Mouse (Mus musculus) thymus, postnatal 14 days (tissue): Measurements from ENCODE around the gene Aff3.

ENCODE experiments used
- DNase-seq: peaks from one replicate; pipeline ENCODE4 v3.0.0; 2021

Gene Aff3

DNA sequence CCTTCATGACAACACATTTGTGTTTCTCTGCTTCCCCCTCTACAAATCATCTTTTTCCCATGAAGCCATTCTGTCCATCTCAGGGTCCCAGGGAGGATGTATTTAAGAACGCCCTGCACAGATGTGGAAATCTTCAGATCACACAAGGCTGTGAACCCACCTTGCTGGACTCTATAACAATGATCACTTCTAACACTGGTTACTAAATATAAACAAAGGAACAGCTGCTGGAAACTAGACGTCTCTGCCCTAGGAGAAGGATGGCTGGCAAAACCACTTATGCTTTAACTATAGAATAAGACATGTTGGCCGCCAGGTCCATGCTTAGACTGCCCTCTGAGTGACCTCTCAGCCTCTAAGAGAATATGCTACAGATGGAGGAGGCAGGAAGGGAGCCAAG lies 69.4 kb downstream of the Aff3 start:
- no peak for DNase-seq

GRCm38 (mm10) chr1:38594766-38595165 lies 70.0 kb downstream of the Aff3 start:
- DNase-seq = no peak

GRCm38 (mm10) chr1:38591194-38591593 lies 73.6 kb downstream of the Aff3 start:
- no peak for DNase-seq

DNA sequence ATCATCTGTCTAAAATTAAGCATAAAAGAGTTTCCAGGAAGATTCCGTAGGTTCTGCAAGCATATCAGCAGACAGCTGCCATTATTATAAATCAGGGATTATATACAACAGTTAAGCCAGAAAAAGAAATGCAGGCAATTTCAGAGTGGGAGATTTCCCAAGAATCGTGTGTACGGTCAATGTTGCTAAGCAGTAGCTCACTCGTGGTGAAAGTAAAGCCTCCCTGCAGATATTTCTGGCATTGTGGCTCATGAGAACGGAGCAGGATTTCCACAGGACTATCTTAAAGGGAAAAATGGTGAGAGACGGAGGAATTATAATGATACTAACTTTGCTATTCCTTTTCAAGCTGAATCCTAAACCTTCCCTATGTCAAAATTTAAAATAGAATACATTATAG lies 76.0 kb downstream of the Aff3 start:
- DNase-seq = no peak

DNA sequence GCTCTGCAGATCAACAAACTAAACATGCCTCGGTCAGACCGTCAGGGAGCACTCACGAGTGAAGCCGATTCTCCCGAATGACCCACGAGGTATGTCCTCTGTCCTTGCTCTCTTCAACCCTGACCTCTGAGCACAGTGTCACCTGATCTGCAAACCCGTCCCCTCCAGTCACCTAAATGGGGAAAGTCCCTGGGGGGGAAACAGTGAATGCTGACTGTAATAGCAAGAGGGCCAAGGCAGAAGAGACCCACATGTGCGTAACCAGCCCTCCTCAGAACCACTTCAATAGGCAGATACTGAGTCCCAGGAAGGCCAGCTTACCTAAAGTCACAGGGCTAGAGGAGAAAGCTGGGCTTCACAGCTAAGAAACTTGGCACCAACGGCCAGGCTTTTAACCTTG lies 82.4 kb downstream of the Aff3 start:
- DNase-seq = no peak

DNA sequence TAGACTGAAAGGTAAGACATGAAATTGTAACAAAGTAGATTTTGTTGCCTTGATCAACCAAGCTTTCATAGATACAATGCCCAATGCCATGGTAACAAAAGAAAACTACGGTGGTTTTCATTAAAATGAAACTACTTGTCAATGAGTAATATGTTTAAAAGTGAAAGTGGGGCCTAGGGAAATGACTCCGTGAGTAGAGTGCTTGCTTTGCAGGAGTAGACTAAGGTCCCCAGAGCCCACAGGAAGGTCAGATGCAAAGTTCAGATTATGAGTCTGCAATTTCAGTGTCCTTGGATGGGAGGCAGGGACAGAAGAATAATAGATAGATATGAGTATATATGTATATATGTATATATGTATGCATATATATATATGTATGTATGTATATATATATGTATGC lies 84.2 kb downstream of the Aff3 start:
- DNase-seq = no peak

DNA sequence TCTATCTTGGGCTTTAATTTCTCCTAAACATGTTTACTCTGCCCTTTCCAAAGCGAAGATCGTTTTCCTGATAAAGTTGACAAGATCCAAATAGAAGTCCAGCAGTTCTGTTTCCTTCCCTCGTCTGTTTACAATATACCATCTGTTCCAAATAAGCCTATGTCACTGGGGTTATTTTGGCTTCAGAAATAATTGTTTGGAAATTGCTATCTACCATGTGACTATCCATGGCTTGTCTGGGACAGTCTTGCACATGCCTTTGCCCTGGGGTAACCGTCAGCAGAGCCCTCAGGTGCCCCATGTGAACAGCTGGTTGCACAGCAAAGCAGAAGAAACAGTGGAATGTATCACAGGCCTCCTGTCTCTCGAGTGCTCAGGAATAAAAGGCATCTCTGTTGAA lies 86.4 kb downstream of the Aff3 start:
- DNase-seq = no peak

GRCm38 (mm10) chr1:38567791-38568190 lies 97.0 kb downstream of the Aff3 start:
- DNase-seq = no peak

DNA sequence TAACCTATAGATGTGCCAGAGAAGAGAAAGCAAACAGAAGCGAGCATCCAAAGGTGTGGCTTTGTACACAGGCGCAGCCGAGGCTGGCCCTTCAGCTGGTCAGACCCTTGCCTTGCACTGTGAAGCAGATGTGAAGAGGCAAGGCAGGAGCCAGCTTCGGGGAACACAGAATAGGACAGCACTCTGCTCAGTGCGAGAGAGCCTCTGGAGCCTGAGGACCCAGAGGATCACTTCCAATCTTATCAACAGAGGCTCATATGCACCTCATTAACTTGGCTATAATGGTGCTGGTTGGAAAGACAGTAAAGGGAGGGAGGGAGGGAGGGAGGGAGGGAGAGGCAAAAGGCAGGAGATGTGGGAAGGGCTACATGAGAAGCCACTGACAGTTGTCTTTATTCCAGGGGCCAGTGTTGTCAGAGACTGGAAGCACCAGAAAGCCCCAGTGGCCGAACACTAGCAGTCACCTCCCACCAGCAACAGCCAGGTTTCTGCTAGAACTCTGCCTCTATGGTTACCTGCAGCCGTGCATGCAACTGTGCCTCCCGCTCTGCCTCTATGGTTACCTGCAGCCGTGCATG lies 98.6 kb downstream of the Aff3 start:
- DNase-seq = no peak

DNA sequence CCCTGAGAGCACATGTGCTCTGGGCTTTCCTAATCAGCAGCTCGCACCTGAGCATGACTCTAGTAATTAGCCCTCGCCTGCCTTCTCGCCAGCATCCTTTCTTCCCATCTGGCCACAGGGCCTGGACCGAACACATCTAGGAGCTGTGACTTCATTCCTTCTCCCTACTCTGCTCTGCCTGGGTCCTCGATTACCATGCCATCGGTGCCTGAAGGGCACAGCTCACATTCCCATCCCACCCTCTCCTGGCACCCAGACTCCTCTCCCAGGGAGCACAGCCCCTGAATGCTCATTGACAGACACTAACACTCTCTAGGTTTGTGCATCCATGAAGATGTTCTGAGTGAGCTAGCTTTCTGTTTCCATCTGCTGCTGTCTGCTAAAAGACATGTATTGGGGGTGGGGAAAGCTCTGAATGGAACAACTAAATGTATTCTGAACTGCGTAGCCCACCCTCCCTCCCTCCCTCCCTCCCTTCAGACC lies 99.4 kb downstream of the Aff3 start:
- no peak for DNase-seq

GRCm38 (mm10) chr1:38562397-38563199 lies 102.2 kb downstream of the Aff3 start:
- DNase-seq = no peak

DNA sequence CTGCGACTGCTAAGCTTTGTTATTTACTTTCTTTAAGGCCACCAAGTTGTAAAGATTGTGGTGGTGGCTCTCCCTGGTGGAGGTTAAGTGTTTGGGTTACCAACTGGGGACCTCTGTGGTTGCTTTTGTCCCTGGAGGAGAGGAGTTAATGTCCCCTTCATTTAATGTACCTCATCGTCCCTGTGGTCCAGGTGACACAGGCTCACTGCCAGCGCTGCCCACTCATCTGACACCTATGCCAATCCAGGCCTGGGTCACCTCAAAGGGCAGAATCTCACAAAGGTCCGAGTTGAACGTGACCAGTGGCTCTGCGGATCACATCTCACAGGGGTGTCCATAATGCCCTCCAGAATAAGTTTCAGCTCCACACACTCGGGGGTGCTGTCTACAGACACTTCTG lies 103.4 kb downstream of the Aff3 start:
- DNase-seq = no peak

DNA sequence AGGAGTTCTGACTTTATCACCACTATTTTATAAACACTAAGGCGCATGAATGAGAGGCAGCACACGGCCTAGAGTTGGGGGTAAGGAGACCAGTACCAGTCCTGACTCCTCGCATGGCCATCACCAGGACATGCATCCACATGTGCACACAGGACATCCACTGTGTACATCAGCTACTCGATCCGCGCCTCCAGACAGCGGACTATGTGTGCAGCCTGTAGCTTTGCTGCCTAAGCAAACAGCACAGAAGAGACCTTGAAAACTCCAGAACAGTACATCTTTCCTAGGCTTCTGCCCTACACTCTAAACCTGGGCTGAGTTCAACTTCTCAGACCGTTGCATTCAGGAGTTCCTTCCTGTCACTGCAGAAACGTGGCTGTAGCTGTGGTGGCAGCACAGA lies 104.1 kb downstream of the Aff3 start:
- DNase-seq = no peak

GRCm38 (mm10) chr1:38557615-38558014 lies 107.1 kb downstream of the Aff3 start:
- DNase-seq = no peak

DNA sequence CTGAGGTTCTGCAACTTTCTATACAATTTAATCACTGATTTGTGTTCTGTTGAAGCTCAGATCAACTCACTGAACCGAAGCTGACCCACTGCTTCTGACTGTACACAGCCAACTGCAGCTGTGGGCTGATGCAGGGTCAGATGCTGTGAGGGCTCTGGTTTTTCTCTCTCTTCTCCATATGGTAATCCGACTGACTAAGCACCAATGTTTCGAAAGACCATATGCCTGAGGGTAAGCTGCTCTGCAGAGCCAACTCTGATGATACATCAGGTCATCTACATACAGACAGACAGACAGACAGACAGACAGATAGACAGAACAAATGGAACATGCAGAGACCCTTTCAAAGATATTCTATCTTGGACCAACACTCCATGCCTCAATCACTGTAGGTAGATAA lies 110.2 kb downstream of the Aff3 start:
- DNase-seq = no peak

DNA sequence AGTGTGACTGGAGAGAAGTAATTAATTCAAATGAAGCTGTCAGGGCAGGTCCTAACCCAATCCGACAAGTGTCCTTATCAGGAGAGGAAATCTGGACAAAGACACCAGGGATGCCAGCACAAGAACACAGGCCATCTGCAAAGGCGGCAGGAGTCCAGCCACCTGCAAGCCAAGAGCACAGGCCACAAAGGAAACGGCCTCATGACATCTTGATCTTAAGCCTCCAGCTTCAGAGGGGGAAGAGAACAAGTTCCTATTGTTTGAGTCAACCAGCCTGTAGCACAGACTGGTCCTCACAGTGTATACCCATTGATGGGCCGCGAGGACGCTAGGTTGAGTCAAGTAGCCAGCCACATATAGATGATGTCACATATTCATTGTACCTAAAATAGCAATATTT lies 111.7 kb downstream of the Aff3 start:
- no peak for DNase-seq

- no peak for DNase-seq
Observed at GRCm38 (mm10) chr1:38550579-38550978, 114.2 kb downstream of the Aff3 start.

DNA sequence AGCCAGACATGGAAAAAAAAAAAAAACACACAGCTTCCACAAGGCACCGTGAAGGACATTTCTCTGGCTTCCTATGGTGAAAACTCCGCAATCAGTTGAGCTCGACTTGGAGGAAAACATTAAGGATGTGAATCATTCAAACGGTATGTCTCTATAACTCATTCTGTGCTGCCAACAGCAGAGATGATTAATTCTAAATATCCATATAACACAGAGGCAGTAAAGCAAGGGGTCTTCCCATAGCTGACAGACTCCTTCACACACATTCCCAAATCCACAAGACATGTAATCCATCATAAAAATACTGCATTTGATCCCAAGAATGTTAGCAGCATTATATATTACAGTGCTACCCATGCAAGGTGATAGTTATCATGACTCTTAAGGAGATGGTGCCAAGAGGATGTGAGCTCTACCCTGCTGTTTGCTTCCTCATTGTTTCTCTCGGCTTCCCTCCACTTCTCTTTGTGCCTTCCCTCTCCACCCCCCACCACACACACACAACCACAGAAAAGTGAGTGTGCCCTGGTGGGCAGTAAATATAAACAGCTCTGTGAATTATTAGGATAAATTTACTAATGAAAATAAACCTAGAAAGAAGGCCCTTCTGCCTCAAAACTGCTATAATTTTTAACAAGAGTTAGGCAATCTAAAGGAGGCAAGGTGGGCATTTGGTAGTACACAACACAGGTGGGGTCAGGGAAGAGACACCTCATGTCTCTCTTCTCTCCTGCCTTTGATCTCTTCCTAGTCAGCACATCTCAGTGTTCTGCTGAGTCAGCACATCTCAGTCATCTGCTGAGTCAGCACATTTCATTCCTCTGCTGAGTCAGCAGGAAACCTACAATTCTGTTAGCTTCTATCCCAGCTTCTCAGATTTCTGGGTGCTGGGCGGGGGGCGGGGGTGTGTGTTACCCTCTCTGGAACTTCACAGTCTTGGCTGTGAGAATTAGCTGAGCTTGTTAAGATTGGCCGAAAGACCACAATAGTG lies 115.8 kb downstream of the Aff3 start:
- DNase-seq = no peak

- no peak for DNase-seq
Observed at GRCm38 (mm10) chr1:38547685-38548084, 117.1 kb downstream of the Aff3 start.

DNA sequence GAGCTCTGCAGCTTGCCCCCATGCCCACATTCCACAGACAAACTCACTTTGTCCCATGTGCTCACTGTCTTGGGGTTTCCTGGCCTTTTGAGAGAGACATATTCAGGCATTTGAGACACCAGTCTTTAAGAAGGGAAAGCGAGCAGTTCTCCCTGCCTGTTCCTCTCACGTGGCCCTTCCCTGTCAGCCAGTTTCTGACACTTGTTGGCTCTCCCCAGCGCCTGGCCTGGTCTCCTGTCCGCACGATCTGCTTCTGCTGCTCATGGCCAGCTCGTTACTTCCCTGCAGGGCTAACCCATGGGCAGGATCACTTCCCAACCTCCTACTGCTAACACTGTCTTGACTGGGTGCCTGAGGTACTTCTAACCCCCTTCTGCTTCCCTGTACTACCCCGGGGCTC lies 118.1 kb downstream of the Aff3 start:
- no peak for DNase-seq

- DNase-seq = no peak
Observed at GRCm38 (mm10) chr1:38545282-38545945, 119.3 kb downstream of the Aff3 start.

GRCm38 (mm10) chr1:38544501-38544900 lies 120.3 kb downstream of the Aff3 start:
- DNase-seq = no peak

DNA sequence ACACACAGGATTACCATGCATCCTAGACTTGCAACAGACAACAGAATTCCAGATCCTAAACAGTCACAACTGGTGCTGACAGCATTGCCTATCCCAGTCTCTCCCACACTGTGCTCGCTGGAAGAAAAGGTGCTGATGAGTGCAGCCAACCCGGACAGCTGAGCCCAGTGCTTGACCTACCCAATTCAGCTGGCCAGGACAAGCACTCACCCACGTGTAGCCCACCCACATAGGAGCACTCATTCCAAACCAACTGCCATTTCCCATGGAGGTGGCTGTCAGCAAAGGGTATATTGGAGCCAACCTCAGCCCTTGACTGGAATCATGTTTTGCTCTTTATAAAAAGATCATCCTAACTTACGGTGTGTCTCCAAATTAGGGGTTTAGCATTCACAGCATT lies 123.2 kb downstream of the Aff3 start:
- no peak for DNase-seq
